Mouse (Mus musculus) thymus, adult 2 months (tissue): ENCODE measurements at regions not wholly inside any gene's neighbourhood (a gene's known extent, or its start where the extent isn't known, plus 50 kb on each side); places are given as distances from the start of the nearest gene placed in this dataset.
A peak's percentile ranks its signal among the peaks of the same experiment; 100 is the strongest.

Source experiments
- DNase-seq: peaks from one replicate; pipeline ENCODE4 v3.0.0; 2021
- H3K27ac ChIP-seq: fragments of 200-500 bp; 2 replicates; pipeline ENCODE4 v1.5.1; 2012; ENCODE audit warnings: low read length, control low read depth; ENCODE audit not compliant: control insufficient read depth, insufficient read depth
- H3K27me3 ChIP-seq: fragments of 200-500 bp; 2 replicates; pipeline ENCODE4 v1.6.1; 2012; ENCODE audit warnings: mild to moderate bottlenecking, low read length, moderate library complexity, mixed read lengths; ENCODE audit not compliant: control insufficient read depth, insufficient read depth
- H3K36me3 ChIP-seq: fragments of 200-500 bp; 2 replicates; pipeline ENCODE4 v1.6.1; 2012; ENCODE audit warnings: mild to moderate bottlenecking, low read length, moderate library complexity; ENCODE audit not compliant: control insufficient read depth, insufficient read depth
- H3K4me1 ChIP-seq: fragments of 200-500 bp; replicated peaks from 2 replicates; pipeline ENCODE4 v1.6.1; 2012; ENCODE audit warnings: low read length; ENCODE audit not compliant: control insufficient read depth, insufficient read depth
- H3K4me3 ChIP-seq: fragments of 200-500 bp; 2 replicates; pipeline ENCODE4 v1.5.1; 2012; ENCODE audit warnings: mild to moderate bottlenecking, low read length, control low read depth, moderate library complexity; ENCODE audit not compliant: control insufficient read depth, insufficient read depth
- CTCF ChIP-seq: fragments of 200-500 bp; IDR thresholded peaks from 2 replicates; pipeline ENCODE4 v1.5.1; 2012; ENCODE audit warnings: mild to moderate bottlenecking, control low read depth, low read length, moderate library complexity, borderline replicate concordance; ENCODE audit not compliant: control insufficient read depth, poor library complexity, insufficient read depth; ENCODE audit errors: extremely low read depth
- POLR2A ChIP-seq: fragments of 200-500 bp; IDR thresholded peaks from 2 replicates; pipeline ENCODE4 v1.6.1; 2012; ENCODE audit warnings: mild to moderate bottlenecking, low read length, control low read depth, moderate library complexity; ENCODE audit not compliant: control insufficient read depth, poor library complexity, insufficient read depth; ENCODE audit errors: extremely low read depth
- WGBS: fragments of 180-500 bp; shearing (Covaris S2); methylation state at CpG from one replicate; pipeline ENCODE4 v1.1.7; 2018; 5-methylcytosine and 5-hydroxymethylcytosine counted together

DNA sequence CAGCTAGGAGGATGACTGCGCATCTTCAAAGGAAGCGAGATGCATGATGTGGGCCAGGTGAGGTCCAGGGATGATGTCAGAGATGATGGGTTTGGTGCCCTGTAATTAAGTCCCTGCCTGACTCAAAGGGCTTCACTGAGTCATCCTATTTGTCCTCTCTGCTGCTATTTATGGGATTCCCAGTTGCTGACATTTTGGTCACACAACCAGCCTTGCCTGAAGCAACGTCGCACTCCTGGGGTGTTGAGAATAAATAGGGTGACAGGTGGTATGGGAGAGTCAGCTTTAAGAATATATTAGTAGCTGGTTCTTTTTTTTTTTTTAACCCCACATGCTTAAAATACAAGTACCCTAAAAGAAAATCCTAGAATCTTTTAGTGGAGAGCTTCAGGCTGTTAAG is 75.1 kb upstream of the Kif2a start:
- no peaks in the 10 kb centered on the region for H3K27me3 ChIP-seq
- WGBS = 96% methylated on average over 4 of the region's 4 CpGs
- no peak overlapping the region for H3K27ac ChIP-seq
- peaks cover 31% of the 10 kb centered on the region for H3K4me1 ChIP-seq
- DNase-seq = no peak
- H3K36me3 ChIP-seq = no peaks in the 10 kb centered on the region
- H3K4me3 ChIP-seq = no peak overlapping the region
- TF ChIP-seq POLR2A (no peak), CTCF (no peak)

DNA sequence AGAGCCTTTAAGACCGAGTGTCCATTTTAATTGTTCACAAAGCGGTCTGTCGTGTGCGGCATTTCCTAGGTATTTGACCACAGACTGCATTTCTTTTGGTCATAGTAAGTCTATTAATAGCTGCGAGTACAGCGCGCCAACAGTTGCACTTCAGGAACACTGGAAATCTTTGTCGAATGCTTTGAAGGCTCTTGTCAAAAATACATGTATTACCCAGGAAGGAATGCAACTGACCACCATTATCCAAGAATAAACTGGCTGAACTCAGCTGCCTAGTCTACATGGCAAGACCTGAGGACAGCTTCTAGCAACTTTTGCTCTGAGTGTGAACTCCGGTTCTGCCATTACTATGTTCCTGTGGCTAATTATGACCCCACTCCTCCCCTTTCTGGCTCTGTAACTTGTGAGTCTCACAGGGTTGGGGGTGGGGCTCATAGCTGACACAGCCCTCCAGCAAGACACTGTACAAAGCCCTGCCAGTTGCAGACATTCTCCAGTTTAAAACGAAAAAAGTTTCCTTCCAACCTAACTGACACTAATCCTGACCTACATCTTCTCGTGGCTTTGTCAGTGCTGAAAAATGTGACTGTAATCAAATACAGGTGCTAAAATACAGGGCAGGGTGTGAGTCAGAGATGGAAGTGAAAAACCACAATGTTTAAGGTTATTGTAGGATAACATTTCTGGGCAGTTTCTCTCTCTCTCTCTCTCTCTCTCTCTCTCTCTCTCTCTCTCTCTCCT is 73.2 kb upstream of the Kif2a start:
- Histone ChIP-seq H3K4me1 (peaks cover 24% of the 10 kb centered on the region), H3K27me3 (no peaks in the 10 kb centered on the region), H3K36me3 (no peaks in the 10 kb centered on the region), H3K4me3 (no peak overlapping the region), H3K27ac (peak overlapping the region; percentile 96)
- TF ChIP-seq POLR2A = no peak
- no peak for TF ChIP-seq CTCF
- 4% methylated on average over 11 of the region's 11 CpGs for WGBS
- DNase-seq = peak; percentile 63

DNA sequence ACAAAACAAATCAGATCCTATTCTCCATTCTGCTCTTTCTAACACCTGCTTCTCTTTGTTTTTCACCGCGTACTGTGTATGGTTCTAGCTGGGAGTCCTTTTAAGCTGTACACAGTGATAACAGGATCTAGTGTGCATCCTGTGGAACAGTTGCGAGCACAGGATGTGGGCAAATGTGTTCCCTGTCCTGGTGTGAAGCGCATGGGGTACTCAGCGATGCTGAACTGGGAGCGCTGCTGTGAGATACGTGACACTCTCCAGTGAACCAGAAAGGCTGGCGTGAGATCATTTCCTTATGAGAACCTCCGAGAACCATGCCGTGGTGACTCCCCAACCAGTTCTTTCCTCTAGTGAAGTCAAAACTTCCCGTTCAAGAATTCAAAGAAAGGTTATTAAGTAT is 72.6 kb upstream of the Kif2a start:
- peak; percentile 62 for DNase-seq
- H3K27ac ChIP-seq = peak overlapping the region; percentile 95

DNA sequence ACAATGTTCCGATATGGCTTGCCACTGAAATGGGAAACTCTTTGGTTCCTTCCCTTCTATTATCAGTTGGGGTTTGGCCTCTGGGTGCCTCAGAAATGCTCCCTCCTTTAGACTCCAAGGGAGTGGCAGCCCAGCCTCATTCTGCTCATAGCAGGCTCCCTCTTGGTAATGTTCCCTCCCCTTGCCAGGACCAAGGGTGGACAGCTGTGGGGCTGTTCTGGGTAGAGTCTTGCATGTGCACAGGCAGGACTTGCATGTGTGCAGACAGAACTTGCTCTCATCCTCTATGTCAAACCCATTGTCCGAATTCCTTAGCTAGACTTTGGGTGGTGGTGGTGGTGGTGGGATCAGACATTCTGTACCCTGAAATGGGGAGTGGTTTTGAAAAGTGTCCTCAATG is 71.8 kb upstream of the Kif2a start:
- TF ChIP-seq POLR2A (no peak), CTCF (no peak)
- Histone ChIP-seq H3K27ac (no peak overlapping the region), H3K4me3 (no peak overlapping the region), H3K36me3 (no peaks in the 10 kb centered on the region), H3K4me1 (peaks cover 24% of the 10 kb centered on the region), H3K27me3 (no peaks in the 10 kb centered on the region)
- no peak for DNase-seq
- 92% methylated on average over 2 of the region's 2 CpGs for WGBS

More for the DNA sequence above, 72.6 kb upstream of the Kif2a start:
- Histone ChIP-seq H3K36me3 (no peaks in the 10 kb centered on the region), H3K4me1 (peaks cover 24% of the 10 kb centered on the region), H3K27me3 (no peaks in the 10 kb centered on the region), H3K4me3 (no peak overlapping the region)
- no peak for TF ChIP-seq CTCF
- no peak for TF ChIP-seq POLR2A
- 1% methylated on average over 11 of the region's 11 CpGs for WGBS

DNA sequence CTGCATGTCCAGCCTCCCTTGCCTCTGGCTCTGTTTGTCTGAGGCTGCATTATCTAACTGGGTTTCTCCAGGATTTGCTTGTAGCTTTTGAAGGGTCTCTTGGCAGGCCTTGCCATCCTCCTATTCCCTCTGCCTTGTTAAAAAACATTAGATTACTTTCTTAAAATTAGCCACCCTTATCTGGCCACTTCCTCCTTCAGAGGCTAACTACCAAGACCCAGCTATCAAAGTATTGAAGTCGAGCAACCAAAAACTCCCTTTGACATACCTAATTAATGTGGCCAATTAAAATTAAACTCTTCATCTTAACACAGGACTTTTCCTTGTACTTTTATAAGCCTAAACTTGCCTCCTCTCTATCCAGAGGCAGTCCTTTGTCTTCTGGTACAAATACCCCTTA is 66.3 kb upstream of the Kif2a start:
- 58% methylated on average over 1 of the region's 1 CpGs for WGBS

DNA sequence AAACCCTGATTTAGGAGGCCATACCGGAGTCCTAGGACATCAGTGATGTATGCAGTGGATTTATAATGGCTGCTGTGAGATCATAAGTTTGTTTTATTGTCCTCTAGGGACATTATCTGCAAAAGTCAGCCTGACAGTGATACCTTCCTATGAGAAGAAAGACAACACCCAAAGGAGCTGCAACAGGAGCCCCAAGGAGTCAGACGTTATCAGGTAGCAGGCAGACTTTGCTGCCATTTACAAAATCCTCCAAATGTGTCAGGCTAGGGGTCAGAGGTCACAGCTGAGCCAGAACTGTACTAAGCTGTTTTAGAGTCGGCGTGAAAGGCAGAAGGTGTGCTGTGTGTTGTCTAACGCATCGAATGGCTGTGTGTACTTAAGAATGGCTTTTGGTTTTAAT is 65.4 kb upstream of the Kif2a start:
- TF ChIP-seq CTCF (no peak), POLR2A (no peak)
- H3K36me3 ChIP-seq = no peaks in the 10 kb centered on the region
- H3K4me1 ChIP-seq = no peaks in the 10 kb centered on the region
- H3K27me3 ChIP-seq = no peaks in the 10 kb centered on the region
- no peak overlapping the region for H3K4me3 ChIP-seq
- WGBS = 97% methylated on average over 6 of the region's 6 CpGs
- no peak overlapping the region for H3K27ac ChIP-seq
- DNase-seq = no peak

More for the DNA sequence above, 66.3 kb upstream of the Kif2a start:
- Histone ChIP-seq H3K27me3 (no peaks in the 10 kb centered on the region), H3K27ac (no peak overlapping the region), H3K4me3 (no peak overlapping the region), H3K36me3 (no peaks in the 10 kb centered on the region), H3K4me1 (no peaks in the 10 kb centered on the region)
- no peak for TF ChIP-seq POLR2A
- TF ChIP-seq CTCF = no peak
- no peak for DNase-seq
